Mouse (Mus musculus): Measurements from ENCODE around the gene Zdhhc7. TPM values are rescaled to one million over a fixed set of nuclear protein-coding genes. Genes with fewer than 3 reads are reported as not detected.

Gene Zdhhc7
- polyA plus RNA-seq, 1 experiment from 2014 or later, result 32.7 TPM

Other genes starting within 250 kb of the Zdhhc7 start
- 13.0 and 13.5 TPM in 2 replicates for gene Klhl36, start 239.2 kb downstream of the Zdhhc7 start, polyA plus RNA-seq (2015; fragmentation: Nextera tagmentation; extraction: Ambion mirVana)
- gene Usp10, start 191.1 kb downstream of the Zdhhc7 start, polyA plus RNA-seq (2015; fragmentation: Nextera tagmentation; extraction: Ambion mirVana), result 106 and 113 TPM in 2 replicates
- 2.6 and 4.9 TPM in 2 replicates for gene Gm20388, start 190.6 kb downstream of the Zdhhc7 start, polyA plus RNA-seq (2015; fragmentation: Nextera tagmentation; extraction: Ambion mirVana)
- 6.7 and 7.8 TPM in 2 replicates for gene Crispld2, start 109.0 kb downstream of the Zdhhc7 start, polyA plus RNA-seq (2015; fragmentation: Nextera tagmentation; extraction: Ambion mirVana)
- 7.6 and 8.7 TPM in 2 replicates for gene 6430548M08Rik, start 12.7 kb upstream of the Zdhhc7 start, polyA plus RNA-seq (2015; fragmentation: Nextera tagmentation; extraction: Ambion mirVana)
- not detected in 2 replicates for gene Fam92b, start 76.0 kb upstream of the Zdhhc7 start, polyA plus RNA-seq (2015; fragmentation: Nextera tagmentation; extraction: Ambion mirVana)
- 6.8 and 7.3 TPM in 2 replicates for gene Gse1, start 127.0 kb upstream of the Zdhhc7 start, polyA plus RNA-seq (2015; fragmentation: Nextera tagmentation; extraction: Ambion mirVana)

Data from limb, embryonic 15.5 days (tissue).